Mouse (Mus musculus): ENCODE measurements at regions not wholly inside any gene's neighbourhood (a gene's known extent, or its start where the extent isn't known, plus 50 kb on each side); places are given as distances from the start of the nearest gene placed in this dataset.
A peak's percentile ranks its signal among the peaks of the same experiment; 100 is the strongest.

GRCm38 (mm10) chr10:67739199-67739598 lies 173.3 kb downstream of the Zfp365 start:
- ChIA-PET CTCF (interaction anchor here (1.6 kb wide), 1 partner anchor 17 kb away, joined by 3 read pairs; no protein-coding TSS in a partner anchor), POLR2A (no interaction called here)
- DNase-seq (ENCODE audit: low read depth, low spot score) (no peak), ATAC-seq (no peak)
- in situ Hi-C loops (cut with MboI; ENCODE audit: low pct_unique_long_range_greater_than_20kb) = loop anchor here (25.0 kb wide), 1 partner anchor 827 kb away; no protein-coding TSS in a partner anchor
- TF ChIP-seq CTCF (IDR thresholded peaks at IDR 0.05) = no peak
- H3K27me3 ChIP-seq = no peaks in the 10 kb centered on the region

GRCm38 (mm10) chr10:67736636-67737035 lies 175.8 kb downstream of the Zfp365 start:
- in situ Hi-C loops (cut with MboI; ENCODE audit: low pct_unique_long_range_greater_than_20kb) = loop anchor here (25.0 kb wide), 1 partner anchor 824 kb away; no protein-coding TSS in a partner anchor
- POLR2A ChIA-PET = interaction anchor here (0.7 kb wide), 1 partner anchor 8 kb away, joined by 4 read pairs; no protein-coding TSS in a partner anchor
- CTCF ChIA-PET = interaction anchor here (1.8 kb wide), 1 partner anchor 11 kb away, joined by 4 read pairs; no protein-coding TSS in a partner anchor
- DNase-seq (ENCODE audit: low read depth, low spot score) (no peak), ATAC-seq (no peak)
- no peaks in the 10 kb centered on the region for H3K27me3 ChIP-seq
- no peak for TF ChIP-seq CTCF (IDR thresholded peaks at IDR 0.05)

- ChIA-PET POLR2A (no interaction called here), CTCF (interaction anchor here (1.2 to 2.8 kb wide), 5 partner anchors 9 to 195 kb away, joined by 3 to 12 read pairs (median 5); no protein-coding TSS in a partner anchor)
- TF ChIP-seq CTCF (IDR thresholded peaks at IDR 0.05) = no peak
- ATAC-seq = peak; percentile 65
- in situ Hi-C loops (cut with MboI; ENCODE audit: low pct_unique_long_range_greater_than_20kb) = loop anchor here (25.0 kb wide), 1 partner anchor 819 kb away; no protein-coding TSS in a partner anchor
- no peaks in the 10 kb centered on the region for H3K27me3 ChIP-seq
- DNase-seq (ENCODE audit: low read depth, low spot score) = no peak
Measured at GRCm38 (mm10) chr10:67731577-67731976, 180.9 kb downstream of the Zfp365 start.

- no peaks in the 10 kb centered on the region for H3K27me3 ChIP-seq
- DNase-seq (ENCODE audit: low read depth, low spot score) (no peak), ATAC-seq (peak; percentile 57)
- POLR2A ChIA-PET = no interaction called here
- TF ChIP-seq CTCF (IDR thresholded peaks at IDR 0.05) = peak; percentile 88
- CTCF ChIA-PET = interaction anchor here (2.1 kb wide), 1 partner anchor 414 kb away, joined by 7 read pairs; no protein-coding TSS in a partner anchor
- in situ Hi-C loops (cut with MboI; ENCODE audit: low pct_unique_long_range_greater_than_20kb) = loop anchor here (5.0 to 25.0 kb wide), 3 partner anchors 192 to 817 kb away; partner anchors contain the start of gene Egr2
Measured at GRCm38 (mm10) chr10:67729271-67729670, 180.5 kb upstream of the Ado start.

GRCm38 (mm10) chr10:67727580-67727979 lies 178.8 kb upstream of the Ado start:
- CTCF ChIA-PET = interaction anchor here (0.7 to 2.1 kb wide), 3 partner anchors 119 to 412 kb away, joined by 3 to 7 read pairs (median 6); no protein-coding TSS in a partner anchor
- no peak for ATAC-seq
- H3K27me3 ChIP-seq = no peaks in the 10 kb centered on the region
- POLR2A ChIA-PET = interaction anchor here (0.6 kb wide), 1 partner anchor 435 kb away, joined by 6 read pairs; no protein-coding TSS in a partner anchor
- in situ Hi-C loops (cut with MboI; ENCODE audit: low pct_unique_long_range_greater_than_20kb) = loop anchor here (5.0 to 25.0 kb wide), 3 partner anchors 190 to 815 kb away; partner anchors contain the start of gene Egr2
- TF ChIP-seq CTCF (IDR thresholded peaks at IDR 0.05) = no peak
- DNase-seq (ENCODE audit: low read depth, low spot score) = no peak

GRCm38 (mm10) chr10:67726796-67727195 lies 178.0 kb upstream of the Ado start:
- in situ Hi-C loops (cut with MboI; ENCODE audit: low pct_unique_long_range_greater_than_20kb) = loop anchor here (5.0 to 25.0 kb wide), 3 partner anchors 189 to 814 kb away; partner anchors contain the start of gene Egr2

GRCm38 (mm10) chr10:67726351-67726750 lies 177.6 kb upstream of the Ado start:
- in situ Hi-C loops (cut with MboI; ENCODE audit: low pct_unique_long_range_greater_than_20kb) = loop anchor here (5.0 to 25.0 kb wide), 3 partner anchors 189 to 814 kb away; partner anchors contain the start of gene Egr2
- ChIA-PET CTCF (interaction anchor here (0.7 to 1.9 kb wide), 2 partner anchors 190 to 411 kb away, joined by 3 to 6 read pairs; no protein-coding TSS in a partner anchor), POLR2A (no interaction called here)
- ATAC-seq (peak; percentile 86), DNase-seq (ENCODE audit: low read depth, low spot score) (peak; percentile 48)
- TF ChIP-seq CTCF (IDR thresholded peaks at IDR 0.05) = peak; percentile 16
- H3K27me3 ChIP-seq = no peaks in the 10 kb centered on the region

More at GRCm38 (mm10) chr10:67726796-67727195, 178.0 kb upstream of the Ado start:
- TF ChIP-seq CTCF (IDR thresholded peaks at IDR 0.05) = no peak
- CTCF ChIA-PET = interaction anchor here (0.7 to 2.1 kb wide), 3 partner anchors 190 to 412 kb away, joined by 3 to 7 read pairs (median 6); no protein-coding TSS in a partner anchor
- no peak for ATAC-seq
- no peaks in the 10 kb centered on the region for H3K27me3 ChIP-seq
- POLR2A ChIA-PET = interaction anchor here (0.6 kb wide), 1 partner anchor 649 kb away, joined by 5 read pairs; no protein-coding TSS in a partner anchor
- DNase-seq (ENCODE audit: low read depth, low spot score) = no peak

GRCm38 (mm10) chr10:67721787-67722186 lies 173.0 kb upstream of the Ado start:
- ATAC-seq (no peak), DNase-seq (ENCODE audit: low read depth, low spot score) (no peak)
- in situ Hi-C loops (cut with MboI; ENCODE audit: low pct_unique_long_range_greater_than_20kb) = no loop called here
- TF ChIP-seq CTCF (IDR thresholded peaks at IDR 0.05) = peak; percentile 62
- CTCF ChIA-PET = interaction anchor here (0.9 to 4.8 kb wide), 6 partner anchors 10 to 511 kb away, joined by 3 to 19 read pairs (median 4); no protein-coding TSS in a partner anchor
- POLR2A ChIA-PET = no interaction called here
- H3K27me3 ChIP-seq = no peaks in the 10 kb centered on the region

GRCm38 (mm10) chr10:67717506-67717905 lies 168.8 kb upstream of the Ado start:
- no peak for TF ChIP-seq CTCF (IDR thresholded peaks at IDR 0.05)
- CTCF ChIA-PET = interaction anchor here (0.7 kb wide), 1 partner anchor 49 kb away, joined by 3 read pairs; no protein-coding TSS in a partner anchor
- ATAC-seq (peak; percentile 81), DNase-seq (ENCODE audit: low read depth, low spot score) (peak; percentile 35)
- in situ Hi-C loops (cut with MboI; ENCODE audit: low pct_unique_long_range_greater_than_20kb) = no loop called here
- no peaks in the 10 kb centered on the region for H3K27me3 ChIP-seq
- POLR2A ChIA-PET = no interaction called here

GRCm38 (mm10) chr10:67715046-67715445 lies 166.3 kb upstream of the Ado start:
- no peaks in the 10 kb centered on the region for H3K27me3 ChIP-seq
- DNase-seq (ENCODE audit: low read depth, low spot score) = no peak
- POLR2A ChIA-PET = no interaction called here
- in situ Hi-C loops (cut with MboI; ENCODE audit: low pct_unique_long_range_greater_than_20kb) = no loop called here
- no peak for TF ChIP-seq CTCF (IDR thresholded peaks at IDR 0.05)
- CTCF ChIA-PET = no interaction called here
- ATAC-seq = no peak

GRCm38 (mm10) chr10:67713098-67713497 lies 164.3 kb upstream of the Ado start:
- in situ Hi-C loops (cut with MboI; ENCODE audit: low pct_unique_long_range_greater_than_20kb) = no loop called here
- H3K27me3 ChIP-seq = no peaks in the 10 kb centered on the region
- ChIA-PET CTCF (interaction anchor here (0.8 to 1.3 kb wide), 2 partner anchors 11 to 177 kb away, joined by 3 read pairs; no protein-coding TSS in a partner anchor), POLR2A (no interaction called here)
- no peak for DNase-seq (ENCODE audit: low read depth, low spot score)
- ATAC-seq = no peak
- TF ChIP-seq CTCF (IDR thresholded peaks at IDR 0.05) = no peak
